In genomic region chr11:102408888-102409794, GRCm38 (mm10) we compare ENCODE assay signal across 7 mouse cellular contexts. TPM values are rescaled to one million over a fixed set of nuclear protein-coding genes. Genes with fewer than 3 reads are reported as not detected.
DNase-seq lines count a peak whose midpoint lies in the region; ATAC-seq and TF ChIP-seq lines count a peak whose summit lies in the region.

No protein-coding gene starts in this region.

- TF ChIP-seq CTCF in liver, adult 2 months (IDR thresholded peaks at IDR 0.05; ENCODE audit: low read depth, low read length), result no peak
- no peak for TF ChIP-seq CTCF in intestine, postnatal 0 days (IDR thresholded peaks at IDR 0.05; ENCODE audit: low read depth)

- H3K9me3 ChIP-seq in embryonic facial prominence, embryonic 14.5 days (ENCODE audit: control insufficient read depth, low read length), result no peaks in the 10 kb centered on the region
- H3K9me3 ChIP-seq in intestine, postnatal 0 days (ENCODE audit: control insufficient read depth), result no peaks in the 10 kb centered on the region
- no peaks in the 10 kb centered on the region for H3K9me3 ChIP-seq in neural tube, embryonic 15.5 days (replicated peaks)

- DNase-seq in liver, adult 2 months (ENCODE audit: extremely low read depth, low read depth, low spot score), result peak; percentile 81
- no peak for DNase-seq in liver
- DNase-seq in embryonic facial prominence, embryonic 14.5 days (ENCODE audit: low spot score), result no peak

- H3K36me3 ChIP-seq in liver, adult 2 months (ENCODE audit: control insufficient read depth, insufficient read depth, low read length), result peaks cover under 1% of the 10 kb centered on the region; the same call in 1 of the 2 replicates
- peaks cover 7% of the 10 kb centered on the region for H3K36me3 ChIP-seq in embryonic facial prominence, embryonic 14.5 days (ENCODE audit: control insufficient read depth, insufficient read depth, low read length)
- peaks cover 10% of the 10 kb centered on the region; the same call in 1 of the 2 replicates for H3K36me3 ChIP-seq in intestine, postnatal 0 days (ENCODE audit: control insufficient read depth, insufficient read depth)
- H3K36me3 ChIP-seq in neural tube, embryonic 15.5 days, result peaks cover 6% of the 10 kb centered on the region

- peaks cover 23% of the 10 kb centered on the region for H3K4me1 ChIP-seq in liver, adult 2 months (ENCODE audit: control insufficient read depth, insufficient read depth, low read length)
- H3K4me1 ChIP-seq in embryonic facial prominence, embryonic 14.5 days (ENCODE audit: control insufficient read depth, insufficient read depth, low read length), result peaks cover 12% of the 10 kb centered on the region
- H3K4me1 ChIP-seq in intestine, postnatal 0 days (replicated peaks; ENCODE audit: control insufficient read depth, insufficient read depth, low read length), result peaks cover 2% of the 10 kb centered on the region; the same call in 1 of the 2 replicates
- H3K4me1 ChIP-seq in neural tube, embryonic 15.5 days, result peaks cover 47% of the 10 kb centered on the region

- H3K4me3 ChIP-seq in liver, adult 2 months (ENCODE audit: insufficient read depth, low read depth, low read length), result 0 out of 2 replicates have a peak overlapping the region, but pooled peaks have one; percentile 7
- peak overlapping the region; percentile 82 for H3K4me3 ChIP-seq in embryonic facial prominence, embryonic 14.5 days (ENCODE audit: low read depth, low read length)
- H3K4me3 ChIP-seq in intestine, postnatal 0 days (ENCODE audit: low read depth, low read length), result peak overlapping the region; percentile 70; the same call in 1 of the 2 replicates
- H3K4me3 ChIP-seq in neural tube, embryonic 15.5 days (replicated peaks), result peak overlapping the region; percentile 74

- peak overlapping the region; percentile 98 for H3K4me2 ChIP-seq in embryonic facial prominence, embryonic 14.5 days (ENCODE audit: low read depth, low read length)
- H3K4me2 ChIP-seq in intestine, postnatal 0 days (replicated peaks; ENCODE audit: low read depth), result peak overlapping the region; percentile 87
- H3K4me2 ChIP-seq in neural tube, embryonic 15.5 days, result peak overlapping the region; percentile 82

- peak overlapping the region; percentile 88 for H3K27ac ChIP-seq in liver, adult 2 months (replicated peaks; ENCODE audit: insufficient read depth, low read depth, low read length)
- peak overlapping the region; percentile 87 for H3K27ac ChIP-seq in embryonic facial prominence, embryonic 14.5 days (replicated peaks; ENCODE audit: low read depth, low read length)
- peak overlapping the region; percentile 93; the same call in 1 of the 2 replicates for H3K27ac ChIP-seq in intestine, postnatal 0 days (ENCODE audit: low read depth, low read length)
- peak overlapping the region; percentile 73 for H3K27ac ChIP-seq in neural tube, embryonic 15.5 days (replicated peaks)

- no peak for TF ChIP-seq POLR2A in liver, adult 2 months (IDR thresholded peaks at IDR 0.05; ENCODE audit: extremely low read depth, insufficient read depth, low read length)

- ATAC-seq in embryonic facial prominence, embryonic 14.5 days (ENCODE audit: low read depth), result no peak
- no peak for ATAC-seq in intestine, postnatal 0 days
- no peak for ATAC-seq in neural tube, embryonic 15.5 days (ENCODE audit: low FRiP score)
- no peak for ATAC-seq in megakaryocyte-erythroid progenitor cell, adult 5-6 weeks (replicated peaks; ENCODE audit: low FRiP score, low TSS enrichment, poor library complexity, severe bottlenecking)
- no peak for ATAC-seq in erythroid progenitor cell, adult 5-6 weeks (replicated peaks; ENCODE audit: low FRiP score, poor library complexity, severe bottlenecking)

- H3K27me3 ChIP-seq in liver, adult 2 months (ENCODE audit: control insufficient read depth, insufficient read depth, low read length), result no peaks in the 10 kb centered on the region
- no peaks in the 10 kb centered on the region for H3K27me3 ChIP-seq in embryonic facial prominence, embryonic 14.5 days (replicated peaks; ENCODE audit: control insufficient read depth, insufficient read depth, low read length)
- no peaks in the 10 kb centered on the region for H3K27me3 ChIP-seq in intestine, postnatal 0 days (replicated peaks; ENCODE audit: control insufficient read depth, insufficient read depth, low read length)
- no peaks in the 10 kb centered on the region for H3K27me3 ChIP-seq in neural tube, embryonic 15.5 days (replicated peaks)

- 13% methylated on average over 15 of the region's 15 CpGs for WGBS in liver, adult 2 months
- WGBS in embryonic facial prominence, embryonic 14.5 days, result 37% methylated on average over 15 of the region's 15 CpGs
- WGBS in intestine, postnatal 0 days, result 22% methylated on average over 15 of the region's 15 CpGs
- WGBS in neural tube, embryonic 15.5 days, result 40% methylated on average over 15 of the region's 15 CpGs

- peaks cover 7% of the 10 kb centered on the region; the same call in 1 of the 2 replicates for H3K79me2 ChIP-seq in liver, adult 2 months (ENCODE audit: control insufficient read depth, insufficient read depth, low read length)

- H3K9ac ChIP-seq in liver, adult 2 months (ENCODE audit: low read depth, low read length), result peak overlapping the region; percentile 53
- peak overlapping the region; percentile 42 for H3K9ac ChIP-seq in embryonic facial prominence, embryonic 14.5 days (ENCODE audit: low read depth, low read length)
- H3K9ac ChIP-seq in intestine, postnatal 0 days (ENCODE audit: low read depth, low read length), result no peak overlapping the region
- H3K9ac ChIP-seq in neural tube, embryonic 15.5 days (replicated peaks), result peak overlapping the region; percentile 17; the same call in 1 of the 2 replicates

RNA-seq across cellular contexts. Expression of gene Slc25a39, which starts 1.4 kb away (rescaled TPM):
- total RNA-seq in liver, adult 2 months (2014; rRNA removed), result 181 and 243 TPM in 2 replicates
- 1,099 and 1,182 TPM in 2 replicates for polyA plus RNA-seq in liver, adult 2 months (2012; rRNA removed)
- 190 and 194 TPM in 2 replicates for polyA plus RNA-seq in embryonic facial prominence, embryonic 14.5 days (2014; fragmentation: Nextera tagmentation; extraction: Ambion mirVana)
- 283 and 296 TPM in 2 replicates for polyA plus RNA-seq in intestine, postnatal 0 days (2015; fragmentation: Nextera tagmentation; extraction: Ambion mirVana)
- 161 and 175 TPM in 2 replicates for polyA plus RNA-seq in neural tube, embryonic 15.5 days (2015; fragmentation: Nextera tagmentation; extraction: Ambion mirVana)
- total RNA-seq in megakaryocyte-erythroid progenitor cell, adult 5-6 weeks (2014; fragmentation: Nextera tagmentation), result 115 and 148 TPM in 2 replicates
- total RNA-seq in megakaryocyte-erythroid progenitor cell, adult 5-6 weeks (2017), result 43.8 and 55.9 TPM in 2 replicates
- 211 and 271 TPM in 2 replicates for total RNA-seq in erythroid progenitor cell, adult 5-6 weeks (2015; ENCODE audit: low replicate concordance)
- total RNA-seq in erythroid progenitor cell, adult 5-6 weeks (2017; ENCODE audit: low replicate concordance), result 78.9 and 80.8 TPM in 2 replicates

RNA-seq across cellular contexts. Expression of gene Rundc3a, which starts 15.9 kb away (rescaled TPM):
- total RNA-seq in liver, adult 2 months (2014; rRNA removed), result 1.0 and 2.5 TPM in 2 replicates
- polyA plus RNA-seq in liver, adult 2 months (2012; rRNA removed), result 1.2 and 2.1 TPM in 2 replicates
- polyA plus RNA-seq in embryonic facial prominence, embryonic 14.5 days (2014; fragmentation: Nextera tagmentation; extraction: Ambion mirVana), result 7.1 and 7.8 TPM in 2 replicates
- 5.2 and 5.3 TPM in 2 replicates for polyA plus RNA-seq in intestine, postnatal 0 days (2015; fragmentation: Nextera tagmentation; extraction: Ambion mirVana)
- 111 and 138 TPM in 2 replicates for polyA plus RNA-seq in neural tube, embryonic 15.5 days (2015; fragmentation: Nextera tagmentation; extraction: Ambion mirVana)
- total RNA-seq in megakaryocyte-erythroid progenitor cell, adult 5-6 weeks (2014; fragmentation: Nextera tagmentation), result not detected in 2 replicates
- not detected in 2 replicates for total RNA-seq in megakaryocyte-erythroid progenitor cell, adult 5-6 weeks (2017)
- not detected in 2 replicates for total RNA-seq in erythroid progenitor cell, adult 5-6 weeks (2015; ENCODE audit: low replicate concordance)
- not detected in 2 replicates for total RNA-seq in erythroid progenitor cell, adult 5-6 weeks (2017; ENCODE audit: low replicate concordance)

RNA-seq across cellular contexts. Expression of gene Grn, which starts 21.0 kb away (rescaled TPM):
- 53.7 and 88.7 TPM in 2 replicates for total RNA-seq in liver, adult 2 months (2014; rRNA removed)
- polyA plus RNA-seq in liver, adult 2 months (2012; rRNA removed), result 155 and 176 TPM in 2 replicates
- 121 and 129 TPM in 2 replicates for polyA plus RNA-seq in embryonic facial prominence, embryonic 14.5 days (2014; fragmentation: Nextera tagmentation; extraction: Ambion mirVana)
- 339 and 382 TPM in 2 replicates for polyA plus RNA-seq in intestine, postnatal 0 days (2015; fragmentation: Nextera tagmentation; extraction: Ambion mirVana)
- polyA plus RNA-seq in neural tube, embryonic 15.5 days (2015; fragmentation: Nextera tagmentation; extraction: Ambion mirVana), result 92.1 and 96.3 TPM in 2 replicates
- total RNA-seq in megakaryocyte-erythroid progenitor cell, adult 5-6 weeks (2014; fragmentation: Nextera tagmentation), result 16.1 and 17.8 TPM in 2 replicates
- total RNA-seq in megakaryocyte-erythroid progenitor cell, adult 5-6 weeks (2017), result 5.4 and 14.2 TPM in 2 replicates
- 90.1 and 125 TPM in 2 replicates for total RNA-seq in erythroid progenitor cell, adult 5-6 weeks (2015; ENCODE audit: low replicate concordance)
- 38.5 and 49.9 TPM in 2 replicates for total RNA-seq in erythroid progenitor cell, adult 5-6 weeks (2017; ENCODE audit: low replicate concordance)

RNA-seq across cellular contexts. Expression of gene Fam171a2, which starts 38.3 kb away (rescaled TPM):
- 0.81 and 1.0 TPM in 2 replicates for total RNA-seq in liver, adult 2 months (2014; rRNA removed)
- polyA plus RNA-seq in liver, adult 2 months (2012; rRNA removed), result 1.4 and 1.8 TPM in 2 replicates
- polyA plus RNA-seq in embryonic facial prominence, embryonic 14.5 days (2014; fragmentation: Nextera tagmentation; extraction: Ambion mirVana), result 6.8 and 10.7 TPM in 2 replicates
- polyA plus RNA-seq in intestine, postnatal 0 days (2015; fragmentation: Nextera tagmentation; extraction: Ambion mirVana), result 1.7 and 1.8 TPM in 2 replicates
- polyA plus RNA-seq in neural tube, embryonic 15.5 days (2015; fragmentation: Nextera tagmentation; extraction: Ambion mirVana), result 23.8 and 28.3 TPM in 2 replicates
- 0.82 TPM in 1 of 2 replicates, not detected in the other for total RNA-seq in megakaryocyte-erythroid progenitor cell, adult 5-6 weeks (2014; fragmentation: Nextera tagmentation)
- total RNA-seq in megakaryocyte-erythroid progenitor cell, adult 5-6 weeks (2017), result 0.28 TPM in 1 of 2 replicates, not detected in the other
- not detected in 2 replicates for total RNA-seq in erythroid progenitor cell, adult 5-6 weeks (2015; ENCODE audit: low replicate concordance)
- not detected in 2 replicates for total RNA-seq in erythroid progenitor cell, adult 5-6 weeks (2017; ENCODE audit: low replicate concordance)

RNA-seq across cellular contexts. Expression of gene Slc4a1, which starts 43.1 kb away (rescaled TPM):
- total RNA-seq in liver, adult 2 months (2014; rRNA removed), result 0.07 and 0.65 TPM in 2 replicates
- 0.07 and 0.10 TPM in 2 replicates for polyA plus RNA-seq in liver, adult 2 months (2012; rRNA removed)
- 6.0 and 6.8 TPM in 2 replicates for polyA plus RNA-seq in embryonic facial prominence, embryonic 14.5 days (2014; fragmentation: Nextera tagmentation; extraction: Ambion mirVana)
- polyA plus RNA-seq in intestine, postnatal 0 days (2015; fragmentation: Nextera tagmentation; extraction: Ambion mirVana), result 0.29 and 0.34 TPM in 2 replicates
- polyA plus RNA-seq in neural tube, embryonic 15.5 days (2015; fragmentation: Nextera tagmentation; extraction: Ambion mirVana), result 2.5 and 3.5 TPM in 2 replicates
- total RNA-seq in megakaryocyte-erythroid progenitor cell, adult 5-6 weeks (2014; fragmentation: Nextera tagmentation), result 0.42 and 0.46 TPM in 2 replicates
- total RNA-seq in megakaryocyte-erythroid progenitor cell, adult 5-6 weeks (2017), result 0.27 and 6.8 TPM in 2 replicates
- 5,198 and 5,361 TPM in 2 replicates for total RNA-seq in erythroid progenitor cell, adult 5-6 weeks (2015; ENCODE audit: low replicate concordance)
- 5,184 and 5,388 TPM in 2 replicates for total RNA-seq in erythroid progenitor cell, adult 5-6 weeks (2017; ENCODE audit: low replicate concordance)

Comparison
In these comparisons a context has a peak if more than half of its experiments do, and no peak if none do; other contexts are left out.
1. H3K4me3 ChIP-seq: peak in every context shown above with its lines; median percentile 82 in embryonic facial prominence, embryonic 14.5 days; 74 in neural tube, embryonic 15.5 days; 70 in intestine, postnatal 0 days; 7 in liver, adult 2 months.
2. RNA of gene Rundc3a, which starts 15.9 kb away (polyA plus RNA-seq): 111 to 138 TPM in neural tube, embryonic 15.5 days; 7.1 to 7.8 TPM in embryonic facial prominence, embryonic 14.5 days, 5.2 to 5.3 TPM in intestine, postnatal 0 days and 1.2 to 2.1 TPM in liver, adult 2 months; every median in the first group is over 10 times any median in the second.
3. Peak in every context shown above with its lines, with median percentiles within 50 percentile points of each other: H3K27ac ChIP-seq and H3K4me2 ChIP-seq.